Mouse (Mus musculus): ENCODE measurements around the gene Pak2. TPM values are rescaled to one million over a fixed set of nuclear protein-coding genes. Genes with fewer than 3 reads are reported as not detected.

Pak2 gene
- polyA plus RNA-seq, 1 experiment = 10.9 TPM

GRCm38 (mm10) chr16:32063900-32064299, 15.2 kb downstream of the Pak2 start:
- peaks cover 3% of the 10 kb centered on the region for H3K36me3 ChIP-seq (ENCODE audit: control insufficient read depth, insufficient read depth)
- TF ChIP-seq TCF3 (IDR thresholded peaks at IDR 0.05; ENCODE audit: insufficient read length, low read depth) = no peak
- no peak for TF ChIP-seq POLR2A (IDR thresholded peaks at IDR 0.05; ENCODE audit: insufficient read length, low read depth)
- no peak for TF ChIP-seq REST (IDR thresholded peaks at IDR 0.05; ENCODE audit: insufficient read depth, insufficient read length)
- no peak for TF ChIP-seq E2F4 (IDR thresholded peaks at IDR 0.05; ENCODE audit: insufficient read depth)
- TF ChIP-seq POLR2AphosphoS2 (IDR thresholded peaks at IDR 0.05; ENCODE audit: insufficient read length, low read depth) = no peak
- TF ChIP-seq CEBPB (IDR thresholded peaks at IDR 0.05; ENCODE audit: insufficient read depth, poor library complexity, severe bottlenecking) = no peak
- no peak for TF ChIP-seq MYOD1 (IDR thresholded peaks at IDR 0.05; ENCODE audit: control insufficient read depth in 1 of 3, insufficient read length in 2 of 3, low read depth in 2 of 3)
- no peak for TF ChIP-seq SRF (IDR thresholded peaks at IDR 0.05; ENCODE audit: control insufficient read depth, insufficient read length, low read depth)
- TF ChIP-seq MYOG (IDR thresholded peaks at IDR 0.05; ENCODE audit: control insufficient read depth in 1 of 3, insufficient read depth in 1 of 3, insufficient read length in 2 of 3, low read depth in 2 of 3) = no peak
- no peak for TF ChIP-seq USF1 (IDR thresholded peaks at IDR 0.05; ENCODE audit: low read depth)
- no peak for TF ChIP-seq MAX (IDR thresholded peaks at IDR 0.05; ENCODE audit: low read depth)
- no peak for TF ChIP-seq TCF12 (IDR thresholded peaks at IDR 0.05; ENCODE audit: insufficient read depth, poor library complexity, severe bottlenecking)

GRCm38 (mm10) chr16:32062226-32062625, 16.9 kb downstream of the Pak2 start:
- TF ChIP-seq MYOD1 (IDR thresholded peaks at IDR 0.05; ENCODE audit: control insufficient read depth in 1 of 3, insufficient read length in 2 of 3, low read depth in 2 of 3) = no peak
- no peak for TF ChIP-seq SRF (IDR thresholded peaks at IDR 0.05; ENCODE audit: control insufficient read depth, insufficient read length, low read depth)
- TF ChIP-seq REST (IDR thresholded peaks at IDR 0.05; ENCODE audit: insufficient read depth, insufficient read length) = no peak
- no peak for TF ChIP-seq POLR2A (IDR thresholded peaks at IDR 0.05; ENCODE audit: insufficient read length, low read depth)
- no peak for TF ChIP-seq MAX (IDR thresholded peaks at IDR 0.05; ENCODE audit: low read depth)
- TF ChIP-seq USF1 (IDR thresholded peaks at IDR 0.05; ENCODE audit: low read depth) = no peak
- no peak for TF ChIP-seq TCF3 (IDR thresholded peaks at IDR 0.05; ENCODE audit: insufficient read length, low read depth)
- TF ChIP-seq CEBPB (IDR thresholded peaks at IDR 0.05; ENCODE audit: insufficient read depth, poor library complexity, severe bottlenecking) = no peak
- TF ChIP-seq MYOG (IDR thresholded peaks at IDR 0.05; ENCODE audit: control insufficient read depth in 1 of 3, insufficient read depth in 1 of 3, insufficient read length in 2 of 3, low read depth in 2 of 3) = no peak
- TF ChIP-seq E2F4 (IDR thresholded peaks at IDR 0.05; ENCODE audit: insufficient read depth) = no peak
- no peak for TF ChIP-seq TCF12 (IDR thresholded peaks at IDR 0.05; ENCODE audit: insufficient read depth, poor library complexity, severe bottlenecking)
- TF ChIP-seq POLR2AphosphoS2 (IDR thresholded peaks at IDR 0.05; ENCODE audit: insufficient read length, low read depth) = no peak
- Histone ChIP-seq H3K4me3 (no peak overlapping the region), H3K79me2 (ENCODE audit: control insufficient read depth, insufficient read depth) (peaks cover 94% of the 10 kb centered on the region), H3K27me3 (ENCODE audit: control insufficient read depth, insufficient read depth, insufficient read length) (no peaks in the 10 kb centered on the region), H3ac (ENCODE audit: control insufficient read depth, insufficient read length) (no peak overlapping the region), H3K4me2 (ENCODE audit: low read depth) (no peak overlapping the region), H3K36me3 (ENCODE audit: control insufficient read depth, insufficient read depth) (peaks cover 3% of the 10 kb centered on the region)

More at GRCm38 (mm10) chr16:32063900-32064299, 15.2 kb downstream of the Pak2 start:
- H3ac ChIP-seq (ENCODE audit: control insufficient read depth, insufficient read length) = no peak overlapping the region
- no peak overlapping the region for H3K4me3 ChIP-seq
- no peak overlapping the region for H3K4me2 ChIP-seq (ENCODE audit: low read depth)
- H3K27me3 ChIP-seq (ENCODE audit: control insufficient read depth, insufficient read depth, insufficient read length) = no peaks in the 10 kb centered on the region
- H3K79me2 ChIP-seq (ENCODE audit: control insufficient read depth, insufficient read depth) = peaks cover 94% of the 10 kb centered on the region

GRCm38 (mm10) chr16:32059840-32060523, 19.2 kb downstream of the Pak2 start:
- Histone ChIP-seq H3ac (ENCODE audit: control insufficient read depth, insufficient read length) (no peak overlapping the region), H3K4me2 (ENCODE audit: low read depth) (no peak overlapping the region), H3K4me3 (no peak overlapping the region), H3K27me3 (ENCODE audit: control insufficient read depth, insufficient read depth, insufficient read length) (no peaks in the 10 kb centered on the region), H3K79me2 (ENCODE audit: control insufficient read depth, insufficient read depth) (peaks cover 93% of the 10 kb centered on the region), H3K36me3 (ENCODE audit: control insufficient read depth, insufficient read depth) (peaks cover 3% of the 10 kb centered on the region)
- TF ChIP-seq REST (IDR thresholded peaks at IDR 0.05; ENCODE audit: insufficient read depth, insufficient read length) (no peak), SRF (IDR thresholded peaks at IDR 0.05; ENCODE audit: control insufficient read depth, insufficient read length, low read depth) (no peak), CEBPB (IDR thresholded peaks at IDR 0.05; ENCODE audit: insufficient read depth, poor library complexity, severe bottlenecking) (no peak), MAX (IDR thresholded peaks at IDR 0.05; ENCODE audit: low read depth) (no peak), POLR2AphosphoS2 (IDR thresholded peaks at IDR 0.05; ENCODE audit: insufficient read length, low read depth) (no peak), TCF12 (IDR thresholded peaks at IDR 0.05; ENCODE audit: insufficient read depth, poor library complexity, severe bottlenecking) (no peak), MYOD1 (IDR thresholded peaks at IDR 0.05; ENCODE audit: control insufficient read depth in 1 of 3, insufficient read length in 2 of 3, low read depth in 2 of 3) (no peak), MYOG (IDR thresholded peaks at IDR 0.05; ENCODE audit: control insufficient read depth in 1 of 3, insufficient read depth in 1 of 3, insufficient read length in 2 of 3, low read depth in 2 of 3) (no peak), E2F4 (IDR thresholded peaks at IDR 0.05; ENCODE audit: insufficient read depth) (no peak), POLR2A (IDR thresholded peaks at IDR 0.05; ENCODE audit: insufficient read length, low read depth) (no peak), TCF3 (IDR thresholded peaks at IDR 0.05; ENCODE audit: insufficient read length, low read depth) (no peak), USF1 (IDR thresholded peaks at IDR 0.05; ENCODE audit: low read depth) (no peak)

DNA sequence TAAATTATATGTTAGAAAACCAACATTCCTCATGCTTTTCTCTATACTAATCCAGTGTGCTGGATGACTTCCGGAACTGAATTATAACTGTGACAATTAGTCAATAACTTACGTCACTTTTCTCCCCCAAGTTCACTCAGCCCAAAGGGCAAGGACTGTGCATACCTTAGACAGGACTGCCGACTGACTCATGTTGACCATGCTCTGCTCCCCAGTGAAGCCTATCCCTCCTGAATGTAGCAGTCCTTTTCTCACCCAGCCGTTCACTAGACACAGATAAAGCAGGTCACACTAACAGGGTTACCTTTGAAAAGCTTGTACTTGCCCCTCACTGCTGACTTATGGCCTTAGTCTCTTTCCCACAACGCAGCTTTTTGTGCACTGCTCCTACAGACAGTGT, 20.3 kb downstream of the Pak2 start:
- H3ac ChIP-seq (ENCODE audit: control insufficient read depth, insufficient read length) = no peak overlapping the region

More for the DNA sequence above, 20.3 kb downstream of the Pak2 start:
- H3K36me3 ChIP-seq (ENCODE audit: control insufficient read depth, insufficient read depth) = peaks cover 3% of the 10 kb centered on the region
- H3K4me3 ChIP-seq = no peak overlapping the region
- H3K27me3 ChIP-seq (ENCODE audit: control insufficient read depth, insufficient read depth, insufficient read length) = no peaks in the 10 kb centered on the region
- TF ChIP-seq TCF3 (IDR thresholded peaks at IDR 0.05; ENCODE audit: insufficient read length, low read depth) (no peak), USF1 (IDR thresholded peaks at IDR 0.05; ENCODE audit: low read depth) (no peak), MYOG (IDR thresholded peaks at IDR 0.05; ENCODE audit: control insufficient read depth in 1 of 3, insufficient read depth in 1 of 3, insufficient read length in 2 of 3, low read depth in 2 of 3) (no peak), POLR2A (IDR thresholded peaks at IDR 0.05; ENCODE audit: insufficient read length, low read depth) (no peak), MAX (IDR thresholded peaks at IDR 0.05; ENCODE audit: low read depth) (no peak), POLR2AphosphoS2 (IDR thresholded peaks at IDR 0.05; ENCODE audit: insufficient read length, low read depth) (no peak), E2F4 (IDR thresholded peaks at IDR 0.05; ENCODE audit: insufficient read depth) (no peak), SRF (IDR thresholded peaks at IDR 0.05; ENCODE audit: control insufficient read depth, insufficient read length, low read depth) (no peak), CEBPB (IDR thresholded peaks at IDR 0.05; ENCODE audit: insufficient read depth, poor library complexity, severe bottlenecking) (no peak), TCF12 (IDR thresholded peaks at IDR 0.05; ENCODE audit: insufficient read depth, poor library complexity, severe bottlenecking) (no peak), REST (IDR thresholded peaks at IDR 0.05; ENCODE audit: insufficient read depth, insufficient read length) (no peak), MYOD1 (IDR thresholded peaks at IDR 0.05; ENCODE audit: control insufficient read depth in 1 of 3, insufficient read length in 2 of 3, low read depth in 2 of 3) (no peak)
- peaks cover 93% of the 10 kb centered on the region for H3K79me2 ChIP-seq (ENCODE audit: control insufficient read depth, insufficient read depth)
- H3K4me2 ChIP-seq (ENCODE audit: low read depth) = no peak overlapping the region

Data from myocyte (in vitro differentiated cells).